Mouse (Mus musculus): ENCODE measurements around the gene Pnpla1.

DNA sequence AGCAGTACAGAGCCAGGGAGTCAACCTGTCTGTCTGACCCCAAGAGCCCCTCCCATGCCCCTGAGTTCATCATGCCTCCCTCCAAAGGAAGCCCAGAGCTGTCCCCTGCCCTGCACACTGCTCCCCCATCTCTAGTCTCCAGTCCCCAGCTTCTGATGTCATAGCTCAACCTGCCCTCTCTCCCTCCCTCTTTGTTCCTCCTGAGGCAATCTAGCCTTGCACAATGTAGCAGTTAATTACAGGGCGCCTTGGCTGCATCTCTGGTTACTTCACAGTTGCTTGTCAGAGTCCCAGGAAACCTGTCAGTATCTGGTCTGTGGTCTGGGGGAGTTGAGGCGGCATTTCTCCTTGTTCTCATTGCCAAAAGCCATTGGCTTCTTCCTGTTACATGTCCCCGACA is 2.2 kb upstream of the Pnpla1 start:
- TF ChIP-seq MAFK (IDR thresholded peaks at IDR 0.05; ENCODE audit: insufficient replicate concordance, low read length) (no peak), MYC (IDR thresholded peaks at IDR 0.05; ENCODE audit: low read depth, low read length) (no peak), MAX (IDR thresholded peaks at IDR 0.05; ENCODE audit: low read length) (no peak), SMC3 (IDR thresholded peaks at IDR 0.05; ENCODE audit: low read depth, low read length) (no peak), MAZ (IDR thresholded peaks at IDR 0.05; ENCODE audit: low read depth, low read length) (no peak), EP300 (IDR thresholded peaks at IDR 0.05; ENCODE audit: low read length) (no peak)

Measured in CH12.LX (cell line).